ENCODE assay signal across 12 mouse cellular contexts in the genomic region with DNA sequence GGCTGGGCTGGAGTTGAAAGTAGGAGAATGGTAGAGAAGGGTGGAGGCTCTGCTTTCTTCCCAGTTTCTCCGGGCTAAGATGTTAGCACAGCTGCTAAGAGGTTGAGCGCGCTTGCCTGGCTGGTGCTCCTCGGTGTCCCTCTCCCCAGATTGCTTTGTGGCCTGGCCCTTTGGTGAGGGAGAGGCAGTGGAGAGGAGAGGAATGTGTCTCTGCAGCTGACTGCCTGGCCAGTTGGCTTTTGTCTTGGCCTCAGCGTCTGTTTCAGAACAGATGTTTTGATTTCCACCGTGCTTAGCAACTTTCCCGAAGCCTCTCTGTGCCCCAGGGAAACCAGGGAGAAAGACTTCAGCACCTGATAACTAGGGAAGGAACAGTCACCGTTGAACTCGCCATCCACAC. TPM values are rescaled to one million over a fixed set of nuclear protein-coding genes. Genes with fewer than 3 reads are reported as not detected.
DNase-seq lines count a peak whose midpoint lies in the region; ATAC-seq and TF ChIP-seq lines count a peak whose summit lies in the region.
"Had no signal": no experiment of that assay in that cellular context is flagged by ENCODE, and none has a peak within 500 bp of the region (broad histone marks: within the 10 kb centered on the region; RNA-seq: fewer than 3 reads in every experiment).

No protein-coding gene starts in this region.

- H3K4me3 ChIP-seq in lung, embryonic 15.5 days, result no peak overlapping the region
- no peak overlapping the region for H3K4me3 ChIP-seq in lung, adult 2 months (replicated peaks; ENCODE audit: extremely low read depth, low read depth, low read length)
- H3K4me3 ChIP-seq in limb, embryonic 12.5 days (replicated peaks), result no peak overlapping the region
- H3K4me3 ChIP-seq in stomach, embryonic 16.5 days (replicated peaks; ENCODE audit: low read length), result peak overlapping the region; percentile 9; the same call in 1 of the 2 replicates
- no peak overlapping the region for H3K4me3 ChIP-seq in left cerebral cortex, adult 2 months
- H3K4me3 ChIP-seq: erythroblast, embryonic 14.5 days had no signal

- H3K27me3 ChIP-seq in lung, embryonic 15.5 days, result no peaks in the 10 kb centered on the region
- H3K27me3 ChIP-seq in limb, embryonic 12.5 days, result 0 out of 2 replicates have a peak, but pooled peaks cover 5% of the 10 kb centered on the region
- H3K27me3 ChIP-seq in stomach, embryonic 16.5 days (ENCODE audit: control insufficient read depth, insufficient read depth, low read length), result no peaks in the 10 kb centered on the region

- peak; percentile 58 for DNase-seq in gastrocnemius, postnatal 14 days
- DNase-seq in gastrocnemius, postnatal 36 days, result no peak
- DNase-seq in lung, adult 2 months, result no peak
- no peak for DNase-seq in left cerebral cortex, adult 2 months (ENCODE audit: extremely low spot score in 1 of 2, low spot score in 2 of 2)
- no peak for DNase-seq in ovary, postnatal 36 days (ENCODE audit: low spot score)
- DNase-seq: adrenal gland, adult 8-10 months; cerebellum, adult 11 months had no signal

- peaks cover 28% of the 10 kb centered on the region for H3K4me1 ChIP-seq in lung, embryonic 15.5 days
- H3K4me1 ChIP-seq in lung, adult 2 months (ENCODE audit: control insufficient read depth, insufficient read depth, low read length), result peaks cover 16% of the 10 kb centered on the region
- H3K4me1 ChIP-seq in limb, embryonic 12.5 days (replicated peaks), result 0 out of 2 replicates have a peak, but pooled peaks cover 7% of the 10 kb centered on the region
- H3K4me1 ChIP-seq in stomach, embryonic 16.5 days (ENCODE audit: control insufficient read depth, insufficient read depth, low read length), result peaks cover 45% of the 10 kb centered on the region

- TF ChIP-seq CTCF in lung, adult 2 months (IDR thresholded peaks at IDR 0.05; ENCODE audit: insufficient read depth, low read length), result no peak
- TF ChIP-seq CTCF in left cerebral cortex, adult 2 months (IDR thresholded peaks at IDR 0.05), result no peak

- 31% methylated on average over 9 of the region's 9 CpGs for WGBS in lung, embryonic 15.5 days
- WGBS in lung, adult 2 months, result 44% methylated on average over 9 of the region's 9 CpGs
- 58% methylated on average over 9 of the region's 9 CpGs for WGBS in limb, embryonic 12.5 days
- 32% methylated on average over 9 of the region's 9 CpGs for WGBS in stomach, embryonic 16.5 days

- peak; percentile 21; the same call in 1 of the 2 replicates for ATAC-seq in lung, embryonic 15.5 days (ENCODE audit: borderline replicate concordance, extremely low read depth, low FRiP score, low TSS enrichment)
- ATAC-seq in limb, embryonic 12.5 days (ENCODE audit: insufficient number of reproducible peaks, insufficient read depth, low FRiP score, low TSS enrichment, low read depth), result no peak
- no peak for ATAC-seq in stomach, embryonic 16.5 days (ENCODE audit: insufficient read depth, low FRiP score)

- no peak overlapping the region for H3K9ac ChIP-seq in lung, embryonic 15.5 days
- H3K9ac ChIP-seq in limb, embryonic 12.5 days (replicated peaks), result no peak overlapping the region
- H3K9ac ChIP-seq in stomach, embryonic 16.5 days (ENCODE audit: low read length), result peak overlapping the region; percentile 28; the same call in 1 of the 2 replicates

- TF ChIP-seq POLR2A in lung, adult 2 months (IDR thresholded peaks at IDR 0.05; ENCODE audit: borderline replicate concordance, extremely low read depth, low read depth, low read length), result no peak

- H3K9me3 ChIP-seq in lung, embryonic 15.5 days, result no peaks in the 10 kb centered on the region
- H3K9me3 ChIP-seq in limb, embryonic 12.5 days, result 0 out of 2 replicates have a peak, but pooled peaks cover 3% of the 10 kb centered on the region
- no peaks in the 10 kb centered on the region for H3K9me3 ChIP-seq in stomach, embryonic 16.5 days (replicated peaks; ENCODE audit: control insufficient read depth, low read length)

- intact Hi-C loops in gastrocnemius, postnatal 14 days (cut with DNase I; ENCODE audit: low total_unique reads), result no loop called here
- intact Hi-C loops in gastrocnemius, postnatal 36 days (cut with DNase I), result no loop called here
- intact Hi-C loops in left cerebral cortex, adult 2 months (cut with DNase I), result no loop called here

- H3K27ac ChIP-seq in lung, embryonic 15.5 days, result peak overlapping the region; percentile 76
- H3K27ac ChIP-seq in limb, embryonic 12.5 days, result peak overlapping the region; percentile 8; the same call in 1 of the 2 replicates
- H3K27ac ChIP-seq in stomach, embryonic 16.5 days (ENCODE audit: low read length), result peak overlapping the region; percentile 87
- H3K27ac ChIP-seq in left cerebral cortex, adult 2 months, result no peak overlapping the region
- H3K27ac ChIP-seq: macrophage had no signal

- H3K4me2 ChIP-seq in lung, embryonic 15.5 days, result no peak overlapping the region; the same call in 1 of the 2 replicates
- no peak overlapping the region for H3K4me2 ChIP-seq in limb, embryonic 12.5 days
- peak overlapping the region; percentile 35 for H3K4me2 ChIP-seq in stomach, embryonic 16.5 days (ENCODE audit: low read depth, low read length)

- no peaks in the 10 kb centered on the region for H3K36me3 ChIP-seq in lung, embryonic 15.5 days
- H3K36me3 ChIP-seq in limb, embryonic 12.5 days, result no peaks in the 10 kb centered on the region
- H3K36me3 ChIP-seq in stomach, embryonic 16.5 days (ENCODE audit: control insufficient read depth, insufficient read depth, low read length), result no peaks in the 10 kb centered on the region

RNA-seq across cellular contexts. Expression of a gene that starts 18.7 kb away (rescaled TPM):
- total RNA-seq in gastrocnemius, postnatal 14 days (2021), result 10 to 100 TPM; 28.9 to 44.4 TPM
- 10 to 100 TPM; 27.2 to 47.5 TPM for total RNA-seq in gastrocnemius, postnatal 36 days (2021)
- polyA plus RNA-seq in lung, embryonic 15.5 days (2015; fragmentation: Nextera tagmentation; extraction: Ambion mirVana), result 3.3 and 3.4 TPM in 2 replicates
- polyA plus RNA-seq in lung, adult 2 months (2012; rRNA removed), result 7.1 and 10.9 TPM in 2 replicates
- 0.92 and 1.2 TPM in 2 replicates for polyA plus RNA-seq in limb, embryonic 12.5 days (2016; fragmentation: Nextera tagmentation; extraction: Ambion mirVana)
- polyA plus RNA-seq in stomach, embryonic 16.5 days (2015; fragmentation: Nextera tagmentation; extraction: Ambion mirVana), result 6.4 and 6.7 TPM in 2 replicates
- 100 to 1,000 TPM; 130 to 132 TPM for total RNA-seq in left cerebral cortex, adult 2 months (2021)
- polyA plus RNA-seq: erythroblast, embryonic 14.5 days had no signal
